Mouse (Mus musculus) CH12.LX (cell line): ENCODE data around the gene Npepps. TPM values are rescaled to one million over a fixed set of nuclear protein-coding genes. Genes with fewer than 3 reads are reported as not detected.
A peak's percentile ranks its signal among the peaks of the same experiment; 100 is the strongest.

Experiments
- DNase-seq: peaks from one replicate; pipeline ENCODE4 v3.0.0-alpha.2; 2013; ENCODE audit errors: extremely low read depth
- H3K27ac ChIP-seq: 2 replicates; pipeline ENCODE4 v1.5.1; 2012; ENCODE audit warnings: low read depth, mild to moderate bottlenecking, control low read depth, moderate library complexity; ENCODE audit not compliant: insufficient read depth
- H3K27me3 ChIP-seq: replicated peaks from 2 replicates; pipeline ENCODE3; 2012; ENCODE audit warnings: inconsistent platforms
- H3K36me3 ChIP-seq, 2 experiments: replicated peaks in 1 of 2; 2 replicates each; pipeline versions ENCODE3 to v1.6.1; 2012; ENCODE audit warnings: inconsistent platforms in 1 of 2, low read length in 1 of 2, mild to moderate bottlenecking in 1 of 2, mixed read lengths in 1 of 2, moderate library complexity in 1 of 2; ENCODE audit not compliant: control insufficient read depth in 1 of 2, insufficient read depth in 1 of 2
- H3K4me1 ChIP-seq, 2 experiments: 2 replicates each; pipeline ENCODE4 v1.6.1; 2012; ENCODE audit warnings: inconsistent platforms in 1 of 2, moderate library complexity in 1 of 2; ENCODE audit not compliant: insufficient read depth in 2 of 2, control insufficient read depth in 1 of 2
- H3K4me2 ChIP-seq: 2 replicates; pipeline ENCODE4 v1.6.1; 2012; ENCODE audit warnings: low read depth, mild to moderate bottlenecking, control low read depth; ENCODE audit not compliant: poor library complexity, insufficient read depth, severe bottlenecking
- H3K4me3 ChIP-seq, 3 experiments: fragments of 150-350 bp in 1 of 3; sonication (generic) in 1 of 3; replicated peaks in 1 of 3; 2 replicates each; pipeline versions ENCODE3 to v1.5.1; 2011 to 2012; ENCODE audit warnings: low read depth in 2 of 3, low read length in 2 of 3, mild to moderate bottlenecking in 2 of 3, moderate library complexity in 2 of 3, control low read depth in 1 of 3, improper control_type of control experiment in 1 of 3, inconsistent platforms in 1 of 3, mixed read lengths in 1 of 3; ENCODE audit not compliant: poor library complexity in 1 of 3
- H3K79me2 ChIP-seq: replicated peaks from 2 replicates; pipeline ENCODE4 v1.6.1; 2012; ENCODE audit warnings: mild to moderate bottlenecking, moderate library complexity; ENCODE audit not compliant: control insufficient read depth, poor library complexity, insufficient read depth, severe bottlenecking; ENCODE audit errors: extremely low read depth
- H3K9ac ChIP-seq: 2 replicates; pipeline ENCODE4 v1.6.1; 2012; ENCODE audit warnings: low read depth, mild to moderate bottlenecking, control low read depth, moderate library complexity; ENCODE audit not compliant: insufficient read depth
- H3K9me3 ChIP-seq: replicated peaks from 2 replicates; pipeline ENCODE3; 2012; ENCODE audit warnings: low read length, inconsistent platforms, mixed read lengths
- BHLHE40 ChIP-seq: IDR thresholded peaks from 2 replicates; pipeline ENCODE4 v1.6.1; 2011; ENCODE audit warnings: mild to moderate bottlenecking, low read depth, low read length, improper control_type of control experiment
- CHD1 ChIP-seq: IDR thresholded peaks from 2 replicates; pipeline ENCODE4 v1.6.1; 2012; ENCODE audit warnings: low read depth, low read length, improper control_type of control experiment, inconsistent platforms
- CTCF ChIP-seq, 2 experiments: IDR thresholded peaks in 1 of 2; conservative IDR thresholded peaks in 1 of 2; 2 replicates each; pipeline ENCODE4 v1.5.1; 2011 to 2012; ENCODE audit warnings: low read depth in 2 of 2, low read length in 2 of 2, improper control_type of control experiment in 1 of 2, inconsistent platforms in 1 of 2, mild to moderate bottlenecking in 1 of 2, moderate library complexity in 1 of 2
- E2F4 ChIP-seq: IDR thresholded peaks from 2 replicates; pipeline ENCODE4 v1.6.1; 2011; ENCODE audit warnings: low read depth, low read length, improper control_type of control experiment; ENCODE audit not compliant: insufficient replicate concordance
- EP300 ChIP-seq: IDR thresholded peaks from 2 replicates; pipeline ENCODE4 v1.6.1; 2011; ENCODE audit warnings: low read length, improper control_type of control experiment
- GABPA ChIP-seq: IDR thresholded peaks from 2 replicates; pipeline ENCODE4 v1.6.1; 2012; ENCODE audit warnings: low read depth, low read length, improper control_type of control experiment, inconsistent platforms; ENCODE audit not compliant: insufficient replicate concordance
- KAT2A ChIP-seq: IDR thresholded peaks from 2 replicates; pipeline ENCODE4 v1.6.1; 2012; ENCODE audit warnings: low read length, improper control_type of control experiment, inconsistent platforms; ENCODE audit not compliant: insufficient replicate concordance
- MAX ChIP-seq: IDR thresholded peaks from 2 replicates; pipeline ENCODE4 v1.6.1; 2011; ENCODE audit warnings: low read length, improper control_type of control experiment
- MEF2A ChIP-seq: IDR thresholded peaks from 2 replicates; pipeline ENCODE4 v1.6.1; 2014; ENCODE audit warnings: low read depth, mild to moderate bottlenecking, inconsistent platforms, low read length, improper control_type of control experiment, borderline replicate concordance
- MXI1 ChIP-seq: IDR thresholded peaks from 2 replicates; pipeline ENCODE4 v1.6.1; 2011; ENCODE audit warnings: mild to moderate bottlenecking, low read depth, low read length, improper control_type of control experiment
- MYC ChIP-seq: IDR thresholded peaks from 2 replicates; pipeline ENCODE4 v1.6.1; 2011; ENCODE audit warnings: low read depth, mild to moderate bottlenecking, improper control_type of control experiment, low read length
- NELFE ChIP-seq: IDR thresholded peaks from 2 replicates; pipeline ENCODE4 v1.6.1; 2011; ENCODE audit warnings: low read depth, low read length, improper control_type of control experiment
- NRF1 ChIP-seq: IDR thresholded peaks from 2 replicates; pipeline ENCODE4 v1.6.1; 2014; ENCODE audit warnings: low read depth, mild to moderate bottlenecking, inconsistent platforms, low read length, improper control_type of control experiment, moderate library complexity
- POLR2A ChIP-seq: IDR thresholded peaks from 2 replicates; pipeline ENCODE4 v1.6.1; 2011; ENCODE audit warnings: low read depth, mild to moderate bottlenecking, improper control_type of control experiment, low read length
- RAD21 ChIP-seq: IDR thresholded peaks from 2 replicates; pipeline ENCODE4 v1.6.1; 2011; ENCODE audit warnings: low read depth, mild to moderate bottlenecking, low read length, improper control_type of control experiment, moderate library complexity
- RCOR1 ChIP-seq: conservative IDR thresholded peaks from 2 replicates; pipeline ENCODE4 v1.6.1; 2012; ENCODE audit warnings: low read depth, mild to moderate bottlenecking, inconsistent platforms, low read length, improper control_type of control experiment
- SIN3A ChIP-seq: IDR thresholded peaks from 2 replicates; pipeline ENCODE4 v1.6.1; 2012; ENCODE audit warnings: low read length, improper control_type of control experiment, inconsistent platforms
- USF2 ChIP-seq: conservative IDR thresholded peaks from 2 replicates; pipeline ENCODE4 v1.6.1; 2011; ENCODE audit warnings: low read depth, low read length, improper control_type of control experiment
- ZMIZ1 ChIP-seq: IDR thresholded peaks from 2 replicates; pipeline ENCODE4 v1.6.1; 2012; ENCODE audit warnings: low read depth, mild to moderate bottlenecking, inconsistent platforms, low read length, improper control_type of control experiment
- ZNF384 ChIP-seq: IDR thresholded peaks from 2 replicates; pipeline ENCODE4 v1.6.1; 2012; ENCODE audit warnings: low read depth, low read length, improper control_type of control experiment, inconsistent platforms
- dilution Hi-C: fragments of 300-500 bp; cut with MboI; formaldehyde crosslinking; loops from 2 replicates; pipeline ENCODE4 v1.14.3; 2020; ENCODE audit warnings: low sequenced_read_pairs; ENCODE audit not compliant: extremely low pct_unique_long_range_greater_than_20kb, extremely low pct_ligation_motif_present
- in situ Hi-C: fragments of 300-500 bp; cut with MboI; formaldehyde crosslinking; loops from 3 replicates; pipeline ENCODE4 v1.14.3; 2019; ENCODE audit warnings: low sequenced_read_pairs, low pct_ligation_motif_present, low pct_unique_long_range_greater_than_20kb, mixed read lengths
- polyA plus RNA-seq: library from polyadenylated mRNA; unstranded; fragments of >175 nt; gene quantifications from 2 replicates; pipeline ENCODE4 v1.2.1, GENCODE M21; 2012; ENCODE audit warnings: low read depth; ENCODE audit not compliant: insufficient read length
- total RNA-seq, 2 experiments: library from RNA; depleted of rRNA; stranded (reverse); fragments of 300-350 nt in 1 of 2; fragments of >200 nt in 1 of 2; gene quantifications; 2 replicates each; pipeline ENCODE4 v1.2.3; 2012 to 2014

Npepps gene
- total and polyA plus RNA-seq, 3 experiments, result 29.8 to 50.8 (median 42.5) TPM

- peak overlapping the region; percentile 63 to 76 (median 75) for H3K4me3 ChIP-seq
- peaks cover 38 to 52% of the 10 kb centered on the region in 2 experiments for H3K36me3 ChIP-seq
- H3K4me1 ChIP-seq, result peaks cover 9 to 68% of the 10 kb centered on the region in 2 experiments
- H3K27ac ChIP-seq, result no peak overlapping the region; the same call in 1 of the 2 replicates
- peaks cover 70% of the 10 kb centered on the region for H3K79me2 ChIP-seq
- H3K9ac ChIP-seq, result peak overlapping the region; percentile 96
- peak; percentile 12; the same call in 1 of the 2 replicates for TF ChIP-seq POLR2A
- TF ChIP-seq RCOR1, result 0 out of 2 replicates have a peak, but pooled peaks have one; percentile 22
- TF ChIP-seq SIN3A, result no peak; the same call in 1 of the 2 replicates
- peak; percentile 74 for TF ChIP-seq ZNF384
- no peak for TF ChIP-seq USF2
- TF ChIP-seq NELFE, result no peak
- no peak for TF ChIP-seq MEF2A
- TF ChIP-seq KAT2A, result no peak
- peak; percentile 42; the same call in 1 of the 2 replicates for TF ChIP-seq ZMIZ1
- no peak for TF ChIP-seq MAX
- TF ChIP-seq GABPA, result no peak
- TF ChIP-seq CTCF (conservative IDR thresholded peaks at IDR 0.05 in 1 of 2, IDR thresholded peaks at IDR 0.05 in 1 of 2; ENCODE audit: low read depth in 2 of 2, low read length in 2 of 2), result no peak
- peak overlapping the region; percentile 91 for H3K4me2 ChIP-seq
- H3K9me3 ChIP-seq, result no peaks in the 10 kb centered on the region
- DNase-seq, result no peak
- dilution Hi-C loops, result no loop called here
- no peaks in the 10 kb centered on the region for H3K27me3 ChIP-seq
- in situ Hi-C loops, result no loop called here
Observed at GRCm38 (mm10) chr11:97185704-97186614, 94.5 kb downstream of the Npepps start.

- Histone ChIP-seq H3K27me3 (no peaks in the 10 kb centered on the region), H3K36me3 (peaks cover 49 to 62% of the 10 kb centered on the region in 2 experiments), H3K4me3 (peak overlapping the region in 1 of 3 experiments; percentile 22), H3K9me3 (no peaks in the 10 kb centered on the region), H3K9ac (no peak overlapping the region), H3K79me2 (peaks cover 77% of the 10 kb centered on the region), H3K27ac (peak overlapping the region; percentile 22; the same call in 1 of the 2 replicates), H3K4me1 (peaks cover 7 to 69% of the 10 kb centered on the region in 2 experiments), H3K4me2 (peak overlapping the region; percentile 35; the same call in 1 of the 2 replicates)
- dilution Hi-C loops (no loop called here), in situ Hi-C loops (no loop called here)
- DNase-seq, result no peak
- peak; percentile 92 for TF ChIP-seq MXI1
- TF ChIP-seq MYC, result no peak
- no peak for TF ChIP-seq CTCF (conservative IDR thresholded peaks at IDR 0.05 in 1 of 2, IDR thresholded peaks at IDR 0.05 in 1 of 2; ENCODE audit: low read depth in 2 of 2, low read length in 2 of 2)
- TF ChIP-seq E2F4, result no peak
- TF ChIP-seq SIN3A, result peak; percentile 74; the same call in 1 of the 2 replicates
- TF ChIP-seq BHLHE40, result no peak
- no peak for TF ChIP-seq EP300
- no peak for TF ChIP-seq CHD1
- TF ChIP-seq RAD21, result no peak
- no peak for TF ChIP-seq NRF1
- TF ChIP-seq POLR2A, result peak; percentile 20; the same call in 1 of the 2 replicates
- no peak for TF ChIP-seq GABPA
Observed at GRCm38 (mm10) chr11:97184875-97185274, 95.6 kb downstream of the Npepps start.
